Mouse (Mus musculus) spleen, postnatal 4 days (tissue): Measurements from ENCODE around the gene Myh10.

Experiments used
- DNase-seq, 2 experiments: peaks; one replicate each; pipeline ENCODE4 v3.0.0; 2022; ENCODE audit warnings: low spot score in 2 of 2

The Myh10 gene

GRCm38 (mm10) chr11:68745374-68746200, 54.2 kb downstream of the Myh10 start:
- no peak for DNase-seq

GRCm38 (mm10) chr11:68748121-68748520, 56.8 kb downstream of the Myh10 start:
- no peak for DNase-seq

- no peak for DNase-seq
These were observed 58.8 kb downstream of the Myh10 start for GRCm38 (mm10) chr11:68750206-68750605.

GRCm38 (mm10) chr11:68750938-68751337, 59.6 kb downstream of the Myh10 start:
- DNase-seq, result peak in 1 of 2 experiments; percentile 21

- DNase-seq, result no peak
These were observed 62.9 kb downstream of the Myh10 start for GRCm38 (mm10) chr11:68754283-68754682.

- DNase-seq, result no peak
These were observed 65.3 kb downstream of the Myh10 start for GRCm38 (mm10) chr11:68756456-68757348.

- no peak for DNase-seq
These were observed 68.3 kb downstream of the Myh10 start for GRCm38 (mm10) chr11:68759691-68760090.

- no peak for DNase-seq
These were observed 69.8 kb downstream of the Myh10 start for GRCm38 (mm10) chr11:68761155-68761554.

- no peak for DNase-seq
These were observed 70.3 kb downstream of the Myh10 start for GRCm38 (mm10) chr11:68761664-68762063.

GRCm38 (mm10) chr11:68764622-68765021, 73.3 kb downstream of the Myh10 start:
- DNase-seq, result no peak

GRCm38 (mm10) chr11:68767762-68768542, 76.6 kb downstream of the Myh10 start:
- DNase-seq, result no peak

- DNase-seq, result no peak
These were observed 78.6 kb downstream of the Myh10 start for GRCm38 (mm10) chr11:68769770-68770510.

GRCm38 (mm10) chr11:68776147-68776655, 84.8 kb downstream of the Myh10 start:
- DNase-seq, result no peak

GRCm38 (mm10) chr11:68777933-68778332, 86.6 kb downstream of the Myh10 start:
- no peak for DNase-seq

- DNase-seq, result no peak
These were observed 87.5 kb downstream of the Myh10 start for GRCm38 (mm10) chr11:68778855-68779254.

- no peak for DNase-seq
These were observed 88.5 kb downstream of the Myh10 start for GRCm38 (mm10) chr11:68779735-68780465.

GRCm38 (mm10) chr11:68780466-68781114, 89.2 kb downstream of the Myh10 start:
- no peak for DNase-seq

- no peak for DNase-seq
These were observed 91.0 kb downstream of the Myh10 start for GRCm38 (mm10) chr11:68782336-68782735.

GRCm38 (mm10) chr11:68785813-68786212, 94.5 kb downstream of the Myh10 start:
- DNase-seq, result no peak

- DNase-seq, result no peak
These were observed 95.9 kb downstream of the Myh10 start for GRCm38 (mm10) chr11:68787222-68787621.
